Mouse (Mus musculus) midbrain, embryonic 16.5 days (tissue): ENCODE data around the gene Irgq. TPM values are rescaled to one million over a fixed set of nuclear protein-coding genes. Genes with fewer than 3 reads are reported as not detected.
A peak's percentile ranks its signal among the peaks of the same experiment; 100 is the strongest.

ENCODE experiments used
- ATAC-seq: fragments of 200-750 bp; cut with Nextera tagmentation; 2 replicates; pipeline ENCODE4 v1.8.0; 2017; ENCODE audit warnings: moderate TSS enrichment
- H3K27ac ChIP-seq: fragments of 300-500 bp; sonication (generic); 2 replicates; pipeline ENCODE4 v1.5.1; 2014; ENCODE audit warnings: mild to moderate bottlenecking, low read length, mixed read lengths
- H3K27me3 ChIP-seq: fragments of 300-500 bp; sonication (generic); 2 replicates; pipeline ENCODE4 v1.6.1; 2014; ENCODE audit warnings: low read depth, low read length, mixed read lengths; ENCODE audit not compliant: control insufficient read depth, insufficient read depth
- H3K36me3 ChIP-seq: fragments of 300-500 bp; sonication (generic); 2 replicates; pipeline ENCODE4 v1.6.1; 2014; ENCODE audit warnings: mild to moderate bottlenecking, low read length, moderate library complexity, mixed read lengths; ENCODE audit not compliant: control insufficient read depth, insufficient read depth
- H3K4me1 ChIP-seq: fragments of 300-500 bp; sonication (generic); 2 replicates; pipeline ENCODE4 v1.6.1; 2014; ENCODE audit warnings: mild to moderate bottlenecking, low read length, mixed read lengths; ENCODE audit not compliant: control insufficient read depth, insufficient read depth
- H3K4me2 ChIP-seq: fragments of 300-500 bp; sonication (generic); 2 replicates; pipeline ENCODE4 v1.6.1; 2014; ENCODE audit warnings: mild to moderate bottlenecking, low read length, mixed read lengths
- H3K4me3 ChIP-seq: fragments of 300-500 bp; sonication (generic); 2 replicates; pipeline ENCODE4 v1.5.1; 2014; ENCODE audit warnings: low read depth, mild to moderate bottlenecking, low read length, moderate library complexity, mixed read lengths
- H3K9ac ChIP-seq: fragments of 300-500 bp; sonication (generic); 2 replicates; pipeline ENCODE4 v1.6.1; 2014; ENCODE audit warnings: low read depth, low read length, mixed read lengths
- H3K9me3 ChIP-seq: fragments of 300-500 bp; sonication (generic); replicated peaks from 2 replicates; pipeline ENCODE4 v1.6.1; 2014; ENCODE audit warnings: mild to moderate bottlenecking, low read length, mixed read lengths; ENCODE audit not compliant: control insufficient read depth, poor library complexity, severe bottlenecking
- WGBS: fragments of 180-500 bp; shearing (Covaris S2); extraction: QIAGEN DNeasy Blood & Tissue Kit; methylation state at CpG from one replicate; pipeline ENCODE4 v1.1.7; 2014; 5-methylcytosine and 5-hydroxymethylcytosine counted together
- polyA plus RNA-seq: library from polyadenylated mRNA; unstranded; fragments of >200 nt; fragmentation: Nextera tagmentation; extraction: Ambion mirVana; gene quantifications from 2 replicates; pipeline ENCODE4 v1.2.1, GENCODE M21; 2015

Irgq gene
- polyA plus RNA-seq, 1 experiment from 2014 or later, result 26.9 TPM

GRCm38 (mm10) chr7:24547534-24548036 lies 17.1 kb downstream of the Irgq start:
- Histone ChIP-seq H3K4me2 (peak overlapping the region; percentile 82), H3K9ac (peak overlapping the region; percentile 88), H3K4me1 (peaks cover 12% of the 10 kb centered on the region), H3K9me3 (no peaks in the 10 kb centered on the region; the same call in 1 of the 2 replicates), H3K27ac (peak overlapping the region; percentile 79; the same call in 1 of the 2 replicates), H3K36me3 (peaks cover 6% of the 10 kb centered on the region; the same call in 1 of the 2 replicates), H3K4me3 (peak overlapping the region; percentile 81), H3K27me3 (no peaks in the 10 kb centered on the region)
- ATAC-seq, result peak; percentile 6; the same call in 1 of the 2 replicates
- WGBS, result 23% methylated on average over 13 of the region's 13 CpGs

GRCm38 (mm10) chr7:24551985-24552759 lies 21.7 kb downstream of the Irgq start:
- Histone ChIP-seq H3K4me3 (no peak overlapping the region), H3K36me3 (peaks cover 7% of the 10 kb centered on the region; the same call in 1 of the 2 replicates), H3K9me3 (no peaks in the 10 kb centered on the region), H3K27me3 (no peaks in the 10 kb centered on the region), H3K9ac (no peak overlapping the region), H3K4me1 (peaks cover 7% of the 10 kb centered on the region), H3K27ac (no peak overlapping the region), H3K4me2 (no peak overlapping the region)
- no peak for ATAC-seq
- 93% methylated on average over 12 of the region's 12 CpGs for WGBS

- Histone ChIP-seq H3K36me3 (0 out of 2 replicates have a peak, but pooled peaks cover 4% of the 10 kb centered on the region), H3K27me3 (no peaks in the 10 kb centered on the region), H3K4me3 (no peak overlapping the region), H3K4me2 (no peak overlapping the region), H3K4me1 (no peaks in the 10 kb centered on the region), H3K9me3 (no peaks in the 10 kb centered on the region), H3K27ac (no peak overlapping the region), H3K9ac (no peak overlapping the region)
- WGBS, result 95% methylated on average over 10 of the region's 10 CpGs
- no peak for ATAC-seq
These were observed 25.3 kb downstream of the Irgq start for GRCm38 (mm10) chr7:24555786-24556185.

- H3K36me3 ChIP-seq, result peaks cover 6% of the 10 kb centered on the region; the same call in 1 of the 2 replicates
- 93% methylated on average over 4 of the region's 4 CpGs for WGBS
- no peak overlapping the region for H3K4me2 ChIP-seq
- no peak overlapping the region for H3K27ac ChIP-seq
- H3K27me3 ChIP-seq, result no peaks in the 10 kb centered on the region
- no peaks in the 10 kb centered on the region for H3K4me1 ChIP-seq
- H3K9me3 ChIP-seq, result no peaks in the 10 kb centered on the region
- H3K9ac ChIP-seq, result no peak overlapping the region
- ATAC-seq, result no peak
- H3K4me3 ChIP-seq, result no peak overlapping the region
These were observed 31.0 kb downstream of the Irgq start for GRCm38 (mm10) chr7:24561450-24561849.

DNA sequence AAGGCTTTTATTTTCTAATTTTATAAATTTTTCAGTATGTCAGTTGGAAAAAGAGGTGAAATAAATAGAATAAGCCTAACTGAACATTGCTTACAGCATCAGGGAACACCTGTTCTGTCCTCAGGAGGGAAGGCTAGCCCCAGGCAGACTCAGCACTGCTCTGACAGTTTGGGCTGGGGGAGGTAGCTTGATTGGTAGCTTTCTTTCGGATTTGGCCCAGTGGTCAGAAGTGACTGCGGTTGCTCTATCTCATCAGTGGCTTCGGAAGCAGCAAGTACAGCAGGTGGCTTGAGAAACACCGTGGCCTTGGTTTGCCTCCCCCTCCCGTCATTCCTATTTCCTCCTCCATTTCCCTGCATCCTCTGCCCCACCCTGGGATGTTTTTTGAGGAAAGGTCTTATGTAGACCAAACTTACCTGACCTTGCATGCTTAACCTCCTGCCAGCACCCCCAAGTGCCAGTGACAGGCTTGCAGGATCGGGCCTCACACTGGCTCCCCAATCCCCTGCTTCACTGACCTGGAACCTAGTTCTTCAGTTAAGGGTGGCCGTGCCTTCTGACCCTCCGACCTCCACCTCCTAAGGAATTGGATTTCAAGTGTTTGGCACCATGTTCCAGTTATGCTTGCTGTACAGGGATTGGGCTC lies 32.8 kb downstream of the Irgq start:
- WGBS, result 88% methylated on average over 8 of the region's 8 CpGs
- no peak for ATAC-seq
- H3K36me3 ChIP-seq, result peaks cover 21% of the 10 kb centered on the region; the same call in 1 of the 2 replicates

DNA sequence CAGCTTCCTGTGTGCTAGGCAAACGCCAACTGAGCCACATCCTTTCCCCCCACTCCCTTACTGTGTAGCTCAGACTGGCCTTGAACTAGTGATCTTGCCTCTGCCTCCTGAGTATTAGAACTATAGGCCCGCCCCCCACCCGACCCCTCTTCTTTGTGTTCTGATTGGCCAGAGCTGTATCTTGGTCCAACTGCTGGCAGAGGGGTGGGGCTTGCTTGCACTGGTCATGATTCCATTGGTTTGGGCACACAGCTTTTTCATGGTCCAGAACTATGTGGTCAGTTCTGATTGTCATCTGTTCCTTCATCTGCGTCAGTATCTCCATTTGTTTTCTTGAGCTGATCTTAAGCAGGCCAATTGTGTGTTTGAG lies 33.3 kb downstream of the Irgq start:
- no peak for ATAC-seq
- Histone ChIP-seq H3K36me3 (peaks cover 24% of the 10 kb centered on the region), H3K9ac (no peak overlapping the region), H3K27me3 (no peaks in the 10 kb centered on the region), H3K4me3 (no peak overlapping the region), H3K4me2 (no peak overlapping the region), H3K9me3 (no peaks in the 10 kb centered on the region), H3K27ac (no peak overlapping the region), H3K4me1 (no peaks in the 10 kb centered on the region)
- WGBS, result 92% methylated on average over 4 of the region's 4 CpGs

More for the DNA sequence above, 32.8 kb downstream of the Irgq start:
- Histone ChIP-seq H3K9me3 (no peaks in the 10 kb centered on the region), H3K27ac (no peak overlapping the region), H3K27me3 (no peaks in the 10 kb centered on the region), H3K4me3 (no peak overlapping the region), H3K4me2 (no peak overlapping the region), H3K9ac (no peak overlapping the region), H3K4me1 (no peaks in the 10 kb centered on the region)

DNA sequence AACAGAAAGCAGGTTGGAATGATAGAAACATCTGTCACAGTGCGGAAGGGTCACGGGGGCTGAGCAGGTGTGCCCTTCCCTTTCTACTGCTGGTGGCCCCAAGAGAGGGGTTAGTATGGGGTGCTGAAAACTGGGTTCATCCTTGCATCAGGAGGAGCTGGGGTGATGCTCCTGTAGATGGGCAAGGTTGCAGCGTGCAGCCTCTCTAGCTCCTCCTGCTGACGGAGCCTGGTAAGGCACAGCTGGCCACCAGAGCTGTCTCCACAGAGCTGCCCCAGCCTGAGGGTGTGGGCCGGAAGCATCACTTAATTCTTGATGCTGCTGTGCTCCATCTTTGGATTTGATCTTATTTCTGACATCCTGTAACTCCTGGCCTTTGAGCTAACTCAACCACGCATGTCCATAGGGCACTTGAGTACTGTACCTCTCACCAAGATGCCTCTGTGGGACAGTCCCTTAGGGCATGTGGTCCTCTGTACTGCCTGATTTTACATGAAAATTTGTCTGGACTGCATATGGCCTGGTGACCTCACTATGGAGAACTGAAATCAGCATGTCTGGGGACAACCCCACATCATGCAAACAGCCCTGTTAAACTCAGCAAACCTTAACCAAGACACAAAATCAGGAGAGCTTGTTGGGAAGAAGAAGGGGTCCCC lies 34.2 kb downstream of the Irgq start:
- no peaks in the 10 kb centered on the region for H3K27me3 ChIP-seq
- H3K4me2 ChIP-seq, result no peak overlapping the region
- H3K27ac ChIP-seq, result no peak overlapping the region
- no peaks in the 10 kb centered on the region for H3K4me1 ChIP-seq
- no peaks in the 10 kb centered on the region for H3K9me3 ChIP-seq
- ATAC-seq, result no peak
- no peak overlapping the region for H3K4me3 ChIP-seq
- no peak overlapping the region for H3K9ac ChIP-seq
- H3K36me3 ChIP-seq, result peaks cover 24% of the 10 kb centered on the region
- WGBS, result 59% methylated on average over 6 of the region's 6 CpGs

- Histone ChIP-seq H3K27ac (no peak overlapping the region), H3K4me3 (no peak overlapping the region), H3K4me1 (no peaks in the 10 kb centered on the region), H3K4me2 (no peak overlapping the region), H3K9me3 (no peaks in the 10 kb centered on the region), H3K36me3 (peaks cover 24% of the 10 kb centered on the region), H3K9ac (no peak overlapping the region), H3K27me3 (no peaks in the 10 kb centered on the region)
- 95% methylated on average over 11 of the region's 11 CpGs for WGBS
- ATAC-seq, result no peak
These were observed 35.1 kb downstream of the Irgq start for GRCm38 (mm10) chr7:24565627-24566026.
